ENCODE assay signal across 23 mouse cellular contexts in the genomic region with DNA sequence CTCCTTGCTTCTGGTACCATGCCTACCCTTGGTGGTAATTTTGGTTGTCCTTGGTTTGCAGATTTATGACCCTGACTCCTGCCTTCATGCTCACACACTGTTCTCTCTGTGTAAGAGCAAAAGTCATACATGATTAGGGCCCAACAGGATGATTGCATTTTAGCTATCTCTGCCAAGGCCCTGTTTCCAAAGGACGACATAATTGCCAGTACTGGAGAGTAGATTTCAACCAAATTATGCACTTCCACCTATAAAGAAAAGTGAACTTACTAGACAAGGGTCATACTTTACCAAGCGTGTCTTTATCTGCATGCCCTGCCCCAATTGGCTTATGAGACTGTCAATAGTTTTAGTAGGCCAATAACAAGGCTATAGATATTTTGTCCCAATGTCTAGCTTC. TPM values are rescaled to one million over a fixed set of nuclear protein-coding genes. Genes with fewer than 3 reads are reported as not detected.
"Had no signal": no experiment of that assay in that cellular context is flagged by ENCODE, and none has a peak within 500 bp of the region (broad histone marks: within the 10 kb centered on the region; RNA-seq: fewer than 3 reads in every experiment).

No protein-coding gene starts in this region.

- ATAC-seq: hindbrain, postnatal 0 days; intestine, embryonic 16.5 days; liver, embryonic 12.5 days had no signal

- DNase-seq: gastrocnemius, postnatal 14 days; gastrocnemius, postnatal 36 days; kidney, adult 11 months; kidney, adult 9 months; kidney, postnatal 14 days; kidney, postnatal 36 days; layer of hippocampus, adult 9-11 months; layer of hippocampus, postnatal 36 days; left cerebral cortex, postnatal 4 days had no signal

- H3K4me2 ChIP-seq: heart, embryonic 11.5 days; heart, embryonic 15.5 days; hindbrain, embryonic 13.5 days; hindbrain, embryonic 15.5 days; kidney, embryonic 15.5 days; limb, embryonic 13.5 days; limb, embryonic 15.5 days; liver, embryonic 12.5 days had no signal

- H3K4me1 ChIP-seq: heart, embryonic 15.5 days; hindbrain, embryonic 13.5 days; kidney, embryonic 15.5 days; liver, embryonic 12.5 days had no signal

- H3K36me3 ChIP-seq: heart, embryonic 15.5 days; hindbrain, embryonic 13.5 days; hindbrain, embryonic 15.5 days; kidney, embryonic 15.5 days; limb, embryonic 13.5 days; limb, embryonic 15.5 days; liver, embryonic 12.5 days had no signal

- H3K9ac ChIP-seq: heart, embryonic 15.5 days; hindbrain, embryonic 13.5 days; hindbrain, embryonic 15.5 days; kidney, embryonic 15.5 days; limb, embryonic 13.5 days; limb, embryonic 15.5 days; liver, embryonic 12.5 days; liver, embryonic 14.5 days had no signal

- H3K27ac ChIP-seq: hindbrain, embryonic 13.5 days; hindbrain, embryonic 15.5 days; hindbrain, postnatal 0 days; kidney, embryonic 15.5 days; kidney, postnatal 0 days; limb, embryonic 13.5 days; limb, embryonic 15.5 days; liver, embryonic 12.5 days; liver, embryonic 14.5 days had no signal

- H3K9me3 ChIP-seq: heart, embryonic 15.5 days; hindbrain, embryonic 13.5 days; hindbrain, embryonic 15.5 days; kidney, embryonic 15.5 days; limb, embryonic 13.5 days; limb, embryonic 15.5 days; liver, embryonic 12.5 days had no signal

- H3K4me3 ChIP-seq: heart, embryonic 15.5 days; hindbrain, embryonic 13.5 days; hindbrain, embryonic 15.5 days; kidney, embryonic 15.5 days; limb, embryonic 13.5 days; limb, embryonic 15.5 days; liver, embryonic 12.5 days had no signal

- H3K27me3 ChIP-seq: heart, embryonic 15.5 days; hindbrain, embryonic 13.5 days; hindbrain, embryonic 15.5 days; kidney, embryonic 15.5 days; limb, embryonic 13.5 days; limb, embryonic 15.5 days had no signal

RNA-seq across cellular contexts. Expression of gene Gm9833, which starts 9.8 kb away (rescaled TPM):
- polyA plus RNA-seq: kidney, adult 2 months; large intestine, adult 2 months had no signal
